Mouse (Mus musculus) lung, postnatal 36 days (tissue): ENCODE measurements at regions not wholly inside any gene's neighbourhood (a gene's known extent, or its start where the extent isn't known, plus 50 kb on each side); places are given as distances from the start of the nearest gene placed in this dataset.
A peak's percentile ranks its signal among the peaks of the same experiment; 100 is the strongest.

Experiments used
- DNase-seq: peaks from one replicate; pipeline ENCODE4 v3.0.0; 2022; ENCODE audit warnings: mixed read lengths

DNA sequence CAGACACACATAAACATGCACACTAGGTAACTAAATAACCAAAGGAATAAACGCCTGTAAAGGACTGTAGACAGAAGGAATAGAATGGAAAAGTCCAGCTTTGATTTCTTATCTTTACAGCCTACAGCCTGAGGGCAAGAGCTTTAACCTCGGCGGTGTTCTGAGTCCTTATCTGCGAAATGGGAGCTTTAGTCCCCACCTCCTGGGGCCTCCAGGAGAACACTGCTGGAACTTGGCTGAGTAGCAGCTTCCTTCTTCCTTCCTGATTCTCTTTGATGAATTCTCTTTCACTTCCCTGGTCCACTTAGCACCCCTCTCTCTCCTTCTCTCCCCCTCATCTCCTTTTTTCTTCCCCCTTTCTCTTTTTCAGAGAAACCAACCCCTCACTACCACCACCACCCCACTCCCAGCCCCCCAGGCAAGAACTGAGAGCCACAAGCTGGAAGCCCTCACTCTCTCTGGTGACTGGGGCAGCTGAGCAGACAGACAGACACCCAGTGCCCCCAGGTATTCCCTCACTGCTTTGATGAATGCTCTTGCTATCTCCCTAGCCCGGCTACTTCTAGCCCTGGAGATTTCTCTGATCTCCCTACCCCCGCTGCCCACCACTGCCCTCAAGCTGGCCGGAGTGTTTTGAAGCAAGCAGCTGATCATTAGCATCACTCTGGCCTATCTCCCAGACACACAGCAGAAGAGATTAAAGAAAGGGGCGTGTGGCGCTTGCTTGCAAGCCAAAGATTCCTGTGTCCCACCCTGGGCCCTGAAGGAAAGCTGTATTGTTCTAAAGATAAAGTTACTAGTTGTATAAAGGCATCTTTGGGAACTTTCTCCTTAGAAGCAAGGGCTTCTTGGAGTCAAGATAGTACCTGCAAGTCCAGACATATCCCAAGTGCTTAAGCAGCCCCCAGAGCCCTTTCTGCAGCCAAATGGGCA, 81.9 kb upstream of the Tbx3 start:
- DNase-seq: peak; percentile 30

DNA sequence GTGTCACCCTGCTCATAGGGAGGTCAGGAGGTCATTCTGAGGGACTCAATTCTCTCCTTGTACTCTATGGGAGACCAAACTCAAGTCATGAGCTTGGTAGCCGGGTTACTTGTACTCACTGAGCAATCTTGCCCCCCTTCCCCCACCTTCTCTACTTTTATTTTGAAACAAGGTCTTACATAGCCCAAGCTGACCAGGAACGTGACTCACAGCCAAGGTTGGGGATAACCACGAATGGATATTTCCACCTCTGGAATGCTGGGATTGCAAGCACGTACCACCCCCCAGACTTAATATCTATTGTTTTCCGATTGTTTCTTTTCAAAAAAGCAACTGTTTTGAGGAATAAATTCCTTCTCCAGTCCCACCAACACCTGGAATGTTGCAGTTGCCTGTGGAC, 79.2 kb upstream of the Tbx3 start:
- DNase-seq: no peak

DNA sequence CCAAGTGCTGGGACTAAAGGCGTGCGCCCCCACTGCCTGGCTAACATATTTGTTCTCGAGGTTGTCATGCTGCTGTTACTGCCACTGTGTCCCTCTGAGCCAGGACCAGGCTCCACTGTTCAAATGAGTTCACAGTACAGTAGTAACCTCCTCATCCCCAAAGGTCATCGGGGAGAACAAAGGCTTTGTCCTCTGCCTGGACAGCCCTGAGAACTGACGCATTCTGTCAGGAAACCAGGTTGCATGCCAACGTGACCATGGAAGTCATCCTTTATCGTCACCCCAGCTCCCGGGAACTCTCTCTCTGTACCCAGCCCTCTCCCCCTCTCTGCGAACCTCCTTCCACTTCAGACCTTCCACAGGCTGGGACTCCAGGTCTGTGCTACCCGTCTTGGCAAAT, 77.6 kb upstream of the Tbx3 start:
- no peak for DNase-seq

DNA sequence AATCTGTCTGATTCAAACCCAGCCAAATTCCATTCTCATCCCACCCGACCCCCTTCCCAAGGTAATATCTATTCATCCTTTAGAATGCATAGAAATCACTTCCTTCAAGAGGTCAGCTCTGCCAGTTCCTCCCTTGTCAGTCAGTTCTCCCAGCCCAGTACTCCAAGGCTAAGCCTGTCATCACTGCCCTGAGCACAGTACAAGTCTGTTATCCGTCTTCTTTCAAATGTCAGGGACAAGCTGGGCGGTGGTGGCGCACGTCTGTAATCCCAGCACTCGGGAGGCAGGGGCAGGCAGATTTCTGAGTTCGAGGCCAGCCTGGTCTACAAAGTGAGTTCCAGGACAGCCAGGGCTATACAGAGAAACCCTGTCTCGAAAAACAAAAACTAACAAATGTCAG, 75.9 kb upstream of the Tbx3 start:
- DNase-seq: no peak

DNA sequence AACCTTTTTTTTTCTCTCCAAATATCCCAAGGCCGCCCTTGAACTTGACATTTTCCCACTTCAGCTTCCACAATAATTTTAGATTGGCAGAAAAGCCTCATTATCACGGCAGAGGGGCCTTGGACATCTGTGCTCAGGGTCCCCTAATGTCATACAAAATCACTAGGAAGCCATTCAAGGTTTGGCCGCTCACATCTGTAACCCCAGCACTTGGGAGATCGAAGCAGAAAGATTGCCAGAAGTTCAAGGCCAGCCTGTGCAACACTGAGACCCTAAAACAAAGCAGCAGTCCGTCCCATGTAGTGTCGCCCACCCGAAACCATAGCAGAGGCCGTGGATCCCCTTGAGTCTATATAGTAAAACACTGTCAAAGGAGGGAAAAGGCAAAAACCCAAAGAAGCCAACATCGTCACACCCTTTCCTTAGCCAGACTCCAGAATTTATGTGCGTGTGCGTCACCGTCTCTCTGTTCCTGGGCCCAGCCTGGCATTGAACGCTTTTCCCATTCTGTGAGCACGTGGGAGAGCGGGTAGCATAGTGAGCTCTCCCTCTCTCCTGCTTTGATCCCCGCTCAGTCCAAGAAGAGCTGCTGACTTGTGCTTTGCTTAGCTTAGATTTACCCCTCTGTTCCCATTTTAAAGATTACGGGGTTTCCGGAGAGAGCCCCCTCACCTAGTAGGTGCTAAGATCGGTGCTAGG, 74.0 kb upstream of the Tbx3 start:
- no peak for DNase-seq

DNA sequence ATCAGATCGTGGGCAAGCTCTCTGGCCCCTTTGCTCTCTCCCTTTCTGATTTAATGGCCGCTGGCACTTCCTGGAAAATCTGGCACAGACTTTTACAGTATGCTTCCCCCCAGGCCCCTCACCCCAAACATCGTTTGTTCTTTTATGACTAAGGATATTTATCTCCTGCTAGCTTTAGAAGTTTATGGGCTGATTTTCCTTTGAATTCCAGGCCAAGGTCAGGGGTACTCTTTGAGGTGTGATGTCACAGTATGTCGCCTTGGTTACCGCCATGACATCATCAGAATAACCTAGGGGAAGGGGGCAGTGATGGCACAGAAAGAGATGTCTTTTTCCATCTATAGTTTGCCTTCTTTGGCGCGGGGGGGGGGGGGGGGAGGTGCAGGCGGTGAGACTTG, 73.5 kb upstream of the Tbx3 start:
- no peak for DNase-seq

DNA sequence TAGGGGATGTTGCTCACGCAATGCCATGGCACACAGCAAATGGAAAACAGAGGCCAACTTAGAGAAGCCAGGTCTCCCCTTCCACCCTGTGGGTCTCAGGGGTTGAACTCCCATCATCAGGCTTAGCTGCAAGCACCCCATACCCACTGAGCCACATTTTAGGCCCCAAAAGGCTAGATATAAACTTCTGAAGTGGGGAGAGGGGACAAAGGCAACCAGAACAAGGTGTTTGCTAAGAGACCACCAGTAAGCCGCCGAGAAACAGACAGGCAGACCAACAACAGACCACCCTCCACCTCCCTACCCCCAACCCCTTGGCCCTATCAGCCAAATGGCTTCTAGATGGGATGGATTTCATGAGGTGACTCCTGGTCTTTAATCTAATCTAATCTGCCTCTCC, 72.9 kb upstream of the Tbx3 start:
- no peak for DNase-seq

DNA sequence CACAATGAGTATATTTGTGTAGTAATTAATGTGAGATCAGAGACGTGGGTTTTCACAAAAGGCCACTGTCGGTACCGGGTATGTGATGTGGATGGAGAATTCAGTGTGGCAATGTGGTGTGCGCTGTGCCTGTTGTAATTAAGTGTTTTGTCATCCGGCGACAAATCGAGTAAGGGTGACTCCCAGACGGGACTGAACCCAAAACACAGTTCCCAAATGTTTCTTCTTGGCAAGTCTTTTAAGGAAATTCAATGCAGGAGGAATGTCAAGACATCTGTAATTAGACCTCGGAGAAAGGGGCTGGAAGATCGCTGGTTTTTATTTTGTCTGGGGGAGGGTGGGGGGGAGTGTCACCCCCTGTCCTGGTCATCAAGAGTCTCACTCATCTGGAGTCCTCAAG, 72.3 kb upstream of the Tbx3 start:
- no peak for DNase-seq

DNA sequence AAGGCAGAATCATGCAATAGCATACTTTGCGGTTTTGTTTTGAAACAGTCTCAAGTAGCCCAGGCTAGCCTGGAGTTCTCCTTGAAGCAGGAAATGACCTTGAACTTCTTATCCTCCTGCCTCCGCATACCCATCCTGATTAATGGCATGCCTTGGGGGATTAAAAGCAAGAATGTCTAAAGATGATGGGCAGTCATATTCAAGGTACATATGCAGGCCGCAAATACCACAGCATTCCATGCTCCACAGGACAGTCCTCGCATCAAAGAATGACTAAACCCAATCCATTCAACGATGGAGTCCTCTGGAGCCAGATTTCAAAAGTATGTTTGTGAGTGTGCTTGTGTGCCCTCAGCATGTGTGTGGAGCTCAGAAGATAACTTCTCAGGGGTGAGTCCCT, 69.1 kb upstream of the Tbx3 start:
- DNase-seq: no peak

DNA sequence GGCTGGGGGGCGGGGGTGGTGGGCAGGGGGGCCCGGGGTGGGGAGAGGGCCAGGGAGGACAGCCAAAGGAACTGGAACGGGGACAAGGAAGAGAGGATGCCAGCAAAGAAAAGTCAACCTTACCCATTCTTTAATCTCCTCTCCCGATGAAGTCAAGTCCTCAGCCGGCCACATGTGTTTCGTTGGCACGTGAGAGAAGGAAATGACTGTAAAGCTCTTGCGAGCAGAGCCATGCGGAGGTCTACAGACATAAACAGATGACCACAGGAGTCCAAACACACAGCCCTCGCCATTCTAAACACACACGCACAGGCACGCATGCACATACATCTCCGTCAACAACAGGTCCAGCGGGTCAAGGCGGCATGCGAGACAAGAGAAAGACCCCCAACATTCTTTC, 68.5 kb upstream of the Tbx3 start:
- peak; percentile 20 for DNase-seq

DNA sequence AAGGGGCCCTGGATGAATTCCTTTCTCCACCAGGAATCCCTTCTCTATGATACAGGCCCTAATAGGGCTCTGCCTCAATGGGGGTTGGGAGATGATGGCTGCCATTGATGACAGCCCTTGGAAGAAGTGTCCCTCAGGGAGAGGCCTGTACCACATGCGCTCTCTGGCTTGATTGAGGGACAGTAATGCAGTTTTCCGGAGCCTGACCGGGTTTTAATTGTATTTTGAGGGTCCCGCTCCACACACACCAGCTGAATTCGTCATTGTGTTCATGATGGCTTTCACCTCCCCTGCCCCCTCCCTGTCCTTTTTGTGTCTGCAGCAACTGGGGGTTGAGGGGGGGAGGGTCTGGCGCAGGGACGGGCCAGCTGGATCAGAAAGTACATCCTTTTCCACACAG, 65.0 kb upstream of the Tbx3 start:
- no peak for DNase-seq

DNA sequence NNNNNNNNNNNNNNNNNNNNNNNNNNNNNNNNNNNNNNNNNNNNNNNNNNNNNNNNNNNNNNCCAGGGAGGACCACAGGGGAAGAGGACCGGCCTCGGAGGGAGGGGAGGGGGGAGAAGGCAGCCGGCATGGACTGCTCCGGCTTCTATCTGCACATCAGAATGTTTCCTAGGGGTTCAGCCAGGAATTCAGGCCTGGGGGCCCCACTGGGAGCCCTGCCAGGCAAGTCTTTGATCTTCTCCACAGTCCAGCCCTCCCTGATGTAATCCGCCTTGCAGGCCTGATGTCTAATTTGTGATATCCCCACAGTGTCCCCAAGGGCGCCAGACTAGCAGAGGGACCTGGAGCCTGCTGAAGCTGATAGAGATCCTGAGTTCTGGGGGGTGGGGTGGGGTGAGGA, 57.1 kb upstream of the Tbx3 start:
- DNase-seq: no peak

DNA sequence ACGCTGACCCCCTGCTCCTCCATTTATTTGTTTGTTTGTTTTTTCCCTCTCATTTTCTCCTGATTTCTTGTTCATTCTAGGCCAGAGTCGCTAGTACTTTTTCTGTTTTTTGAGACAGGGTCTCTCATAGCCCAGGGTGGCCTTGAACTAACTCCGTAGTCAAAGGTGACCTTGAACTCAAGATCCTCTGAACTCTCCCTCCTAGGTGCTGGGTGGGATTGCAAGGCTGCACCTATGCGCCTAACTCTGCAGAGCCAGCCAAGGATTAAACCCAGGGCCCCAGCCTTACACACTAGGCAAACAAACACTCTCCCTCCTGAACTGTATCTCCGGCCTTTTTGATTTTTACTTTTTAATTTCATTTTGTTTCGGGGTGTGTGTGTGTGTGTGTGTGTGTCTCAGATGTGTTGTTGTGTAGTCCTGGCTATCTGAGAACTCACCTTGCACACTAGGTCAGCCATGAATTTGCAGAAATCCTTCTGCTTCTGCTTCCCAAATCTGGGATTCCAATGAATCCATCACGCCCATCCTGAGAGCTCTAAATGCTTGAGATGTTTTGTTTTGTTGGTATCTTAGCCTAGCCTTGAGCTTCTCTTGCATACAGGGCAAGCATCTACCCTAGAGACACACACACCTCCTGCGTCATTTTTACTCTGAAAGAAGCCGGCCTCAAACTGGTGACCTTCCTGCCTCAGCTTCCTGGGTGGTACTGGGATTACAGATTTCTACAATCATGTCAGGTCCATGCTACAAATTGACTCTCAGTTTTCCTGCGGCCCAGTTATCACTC, 56.3 kb upstream of the Tbx3 start:
- no peak for DNase-seq

DNA sequence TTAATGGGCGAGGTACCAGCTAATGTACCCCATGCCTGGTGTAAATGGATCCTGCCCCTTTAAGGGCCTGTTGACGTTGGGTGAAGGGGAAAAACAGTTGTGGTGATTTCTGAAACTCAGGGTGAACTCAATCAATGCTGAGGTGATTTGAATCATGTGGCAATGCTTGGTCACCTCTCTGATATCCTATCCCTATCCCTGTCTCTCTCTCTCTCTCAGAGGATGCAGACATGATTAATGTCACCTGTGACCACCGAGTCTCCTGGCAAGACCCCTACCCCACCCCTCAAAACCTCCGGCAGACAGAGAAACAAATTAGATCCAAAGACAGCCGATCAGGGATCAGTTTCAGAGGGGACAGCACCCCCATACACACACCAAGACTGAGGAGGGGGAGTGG, 54.8 kb upstream of the Tbx3 start:
- DNase-seq: no peak

DNA sequence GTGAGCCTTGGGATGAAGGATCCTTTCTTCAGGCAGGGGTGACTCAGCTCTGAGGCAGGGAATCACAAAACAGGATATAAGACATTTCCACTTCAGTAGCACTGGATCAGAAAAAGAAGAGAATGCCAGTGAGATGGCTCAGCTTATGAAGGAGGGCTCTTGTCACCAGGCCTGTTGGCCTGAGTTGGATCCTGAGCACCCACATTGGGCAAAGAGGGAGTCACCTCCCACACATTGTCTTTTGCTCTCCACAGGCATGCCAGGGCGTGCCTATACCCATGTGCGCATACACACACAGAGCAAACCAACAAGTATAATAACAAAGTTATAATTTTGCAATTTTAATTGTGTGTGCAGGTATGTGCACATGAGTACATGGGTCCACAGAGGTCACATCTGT, 52.6 kb upstream of the Tbx3 start:
- DNase-seq: no peak

DNA sequence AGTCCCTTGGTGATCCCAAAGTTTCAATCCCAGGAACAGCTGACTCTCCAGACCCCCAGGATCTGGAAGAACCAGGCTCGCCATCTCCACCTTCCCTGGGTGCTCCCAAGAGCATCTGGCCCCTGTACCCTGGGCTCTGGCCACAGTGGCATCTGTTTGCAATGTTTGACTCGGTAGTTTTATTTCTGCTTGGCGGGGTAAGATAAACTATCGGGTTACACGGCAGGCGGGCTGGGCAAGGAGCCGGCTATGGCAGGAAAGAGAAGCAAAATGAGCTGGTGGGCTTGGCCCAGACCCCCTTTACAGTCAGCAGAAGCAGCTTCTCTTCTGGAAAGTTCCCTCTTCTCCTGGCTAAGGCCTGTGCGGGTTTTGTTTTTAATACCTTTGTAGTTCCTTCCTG, 50.6 kb upstream of the Tbx3 start:
- no peak for DNase-seq
